Mouse (Mus musculus) liver, embryonic 14.5 days (tissue): ENCODE results near the gene Gm26602.

Experiments
- CTCF ChIP-seq: IDR thresholded peaks from 2 replicates; pipeline ENCODE4 v1.5.1; 2016; ENCODE audit warnings: antibody characterized with exemption, low read depth, control low read depth
- EP300 ChIP-seq: IDR thresholded peaks from 2 replicates; pipeline ENCODE4 v1.6.1; 2016; ENCODE audit warnings: antibody characterized with exemption, low read depth

DNA sequence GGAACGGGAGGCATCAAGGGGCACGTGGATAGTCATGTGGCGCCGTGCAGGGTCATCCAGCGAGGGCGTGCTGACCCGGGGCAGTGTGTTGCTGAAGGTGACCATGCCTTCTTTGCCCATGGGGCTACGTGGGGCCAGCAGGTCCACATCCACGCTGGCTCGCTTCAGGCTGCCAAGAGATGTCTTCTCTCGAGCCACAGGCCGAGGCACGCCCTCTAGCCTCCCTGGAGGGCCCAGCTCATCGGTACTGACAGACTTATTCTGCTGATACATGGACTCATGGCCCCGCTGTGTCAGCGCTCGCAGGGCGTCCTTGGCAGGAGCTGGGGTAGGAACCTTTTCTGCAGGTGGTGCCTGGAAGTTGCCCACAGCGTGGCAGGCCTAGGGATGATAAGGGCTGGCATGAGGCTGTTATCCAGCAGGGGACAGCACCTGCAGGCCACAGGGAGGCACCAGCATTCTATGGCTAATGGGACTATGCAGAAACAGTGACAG, 44.8 kb upstream of the Gm26602 start:
- peak; percentile 73 for TF ChIP-seq CTCF
- no peak for TF ChIP-seq EP300
